Mouse (Mus musculus) myocyte (in vitro differentiated cells): ENCODE data around the gene Olfr328.

Experiments
- MAX ChIP-seq: IDR thresholded peaks from one replicate; pipeline ENCODE4 v1.6.1; 2011; ENCODE audit warnings: low read depth, mild to moderate bottlenecking, control low read depth
- MYOD1 ChIP-seq, 3 experiments: IDR thresholded peaks; one replicate each; pipeline ENCODE4 v1.6.1; 2011; ENCODE audit warnings: control low read depth in 2 of 3, low read depth in 2 of 3, mild to moderate bottlenecking in 2 of 3, moderate library complexity in 1 of 3; ENCODE audit not compliant: insufficient read length in 2 of 3, control insufficient read depth in 1 of 3
- MYOG ChIP-seq, 3 experiments: IDR thresholded peaks; one replicate each; pipeline ENCODE4 v1.6.1; 2011; ENCODE audit warnings: control low read depth in 2 of 3, low read depth in 2 of 3, mild to moderate bottlenecking in 2 of 3; ENCODE audit not compliant: insufficient read length in 2 of 3, control insufficient read depth in 1 of 3, insufficient read depth in 1 of 3
- POLR2A ChIP-seq: IDR thresholded peaks from one replicate; pipeline ENCODE4 v1.6.1; 2011; ENCODE audit warnings: low read depth, mild to moderate bottlenecking, control low read depth, moderate library complexity; ENCODE audit not compliant: insufficient read length
- TCF12 ChIP-seq: IDR thresholded peaks from one replicate; pipeline ENCODE4 v1.6.1; 2011; ENCODE audit warnings: mild to moderate bottlenecking, control low read depth; ENCODE audit not compliant: poor library complexity, insufficient read depth, severe bottlenecking

GRCm38 (mm10) chr11:58597837-58598236, 42.4 kb upstream of the Olfr328 start:
- no peak for TF ChIP-seq MYOD1 (IDR thresholded peaks at IDR 0.05; ENCODE audit: control insufficient read depth in 1 of 3, insufficient read length in 2 of 3, low read depth in 2 of 3)
- TF ChIP-seq POLR2A, result no peak
- TF ChIP-seq MAX, result no peak
- TF ChIP-seq MYOG (IDR thresholded peaks at IDR 0.05; ENCODE audit: control insufficient read depth in 1 of 3, insufficient read depth in 1 of 3, insufficient read length in 2 of 3, low read depth in 2 of 3), result no peak
- TF ChIP-seq TCF12, result no peak
